Mouse (Mus musculus): ENCODE data around the gene Setdb2.

DNA sequence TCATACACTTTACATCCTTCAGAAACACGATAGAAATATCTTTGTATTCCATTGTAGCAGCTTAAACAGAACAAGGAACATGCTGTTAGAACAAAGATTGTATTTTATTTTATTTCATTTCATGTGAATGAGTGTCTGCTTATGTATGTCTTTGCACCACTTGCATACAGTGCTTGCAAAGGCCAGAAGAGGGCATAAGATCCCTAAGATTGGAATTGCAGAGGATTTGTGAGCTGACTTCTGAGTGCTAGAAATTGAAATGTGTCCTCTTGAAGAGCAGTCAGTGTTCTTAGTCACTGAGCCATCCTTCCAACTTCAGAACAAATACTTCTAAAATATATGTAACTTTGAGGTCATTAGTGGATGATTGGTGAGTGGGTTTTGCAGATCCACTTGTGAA, 27.1 kb upstream of the Setdb2 start:
- TF ChIP-seq POLR2A (IDR thresholded peaks at IDR 0.05; ENCODE audit: low read depth, low read length) (no peak), CTCF (IDR thresholded peaks at IDR 0.05; ENCODE audit: extremely low read depth, insufficient read depth, insufficient read length, insufficient replicate concordance) (no peak)
